Mouse (Mus musculus): ENCODE measurements around the gene 2010111I01Rik. TPM values are rescaled to one million over a fixed set of nuclear protein-coding genes. Genes with fewer than 3 reads are reported as not detected.
A peak's percentile ranks its signal among the peaks of the same experiment; 100 is the strongest.

2010111I01Rik gene
- total and polyA plus RNA-seq, 2 experiments = 40.8 to 78.1 TPM

GRCm38 (mm10) chr13:63153397-63153796 lies 188.7 kb downstream of the 2010111I01Rik start:
- WGBS = 66% methylated on average over 2 of the region's 2 CpGs
- Histone ChIP-seq H3K9ac (ENCODE audit: low read depth, low read length) (no peak overlapping the region), H3K4me3 (ENCODE audit: insufficient read depth, low read depth, low read length) (no peak overlapping the region), H3K27me3 (ENCODE audit: control insufficient read depth, insufficient read depth, low read length) (no peaks in the 10 kb centered on the region), H3K79me2 (ENCODE audit: control insufficient read depth, insufficient read depth, low read length) (no peaks in the 10 kb centered on the region), H3K4me1 (ENCODE audit: control insufficient read depth, insufficient read depth, low read length) (peaks cover 16% of the 10 kb centered on the region; the same call in 1 of the 2 replicates), H3K27ac (replicated peaks; ENCODE audit: insufficient read depth, low read depth, low read length) (no peak overlapping the region; the same call in 1 of the 2 replicates), H3K36me3 (ENCODE audit: control insufficient read depth, insufficient read depth, low read length) (no peaks in the 10 kb centered on the region)
- TF ChIP-seq CTCF (IDR thresholded peaks at IDR 0.05; ENCODE audit: low read depth, low read length) = no peak
- no peak for TF ChIP-seq POLR2A (IDR thresholded peaks at IDR 0.05; ENCODE audit: extremely low read depth, insufficient read depth, low read length)
- no peak for DNase-seq (ENCODE audit: extremely low read depth, low read depth, low spot score)

- peak; percentile 60 for DNase-seq (ENCODE audit: extremely low read depth, low read depth, low spot score)
- no peak overlapping the region for H3K4me3 ChIP-seq (ENCODE audit: insufficient read depth, low read depth, low read length)
- no peaks in the 10 kb centered on the region for H3K36me3 ChIP-seq (ENCODE audit: control insufficient read depth, insufficient read depth, low read length)
- H3K27ac ChIP-seq (replicated peaks; ENCODE audit: insufficient read depth, low read depth, low read length) = no peak overlapping the region
- H3K27me3 ChIP-seq (ENCODE audit: control insufficient read depth, insufficient read depth, low read length) = no peaks in the 10 kb centered on the region
- WGBS = 44% methylated on average over 7 of the region's 7 CpGs
- no peaks in the 10 kb centered on the region for H3K79me2 ChIP-seq (ENCODE audit: control insufficient read depth, insufficient read depth, low read length)
- H3K4me1 ChIP-seq (ENCODE audit: control insufficient read depth, insufficient read depth, low read length) = peaks cover 13% of the 10 kb centered on the region; the same call in 1 of the 2 replicates
- H3K9ac ChIP-seq (ENCODE audit: low read depth, low read length) = no peak overlapping the region
- no peak for TF ChIP-seq POLR2A (IDR thresholded peaks at IDR 0.05; ENCODE audit: extremely low read depth, insufficient read depth, low read length)
- TF ChIP-seq CTCF (IDR thresholded peaks at IDR 0.05; ENCODE audit: low read depth, low read length) = no peak
Observed at GRCm38 (mm10) chr13:63154851-63155571, 190.3 kb downstream of the 2010111I01Rik start.

- H3K4me3 ChIP-seq (ENCODE audit: insufficient read depth, low read depth, low read length) = no peak overlapping the region
- H3K9ac ChIP-seq (ENCODE audit: low read depth, low read length) = no peak overlapping the region
- H3K27me3 ChIP-seq (ENCODE audit: control insufficient read depth, insufficient read depth, low read length) = no peaks in the 10 kb centered on the region
- no peaks in the 10 kb centered on the region for H3K36me3 ChIP-seq (ENCODE audit: control insufficient read depth, insufficient read depth, low read length)
- WGBS = 95% methylated on average over 10 of the region's 10 CpGs
- H3K79me2 ChIP-seq (ENCODE audit: control insufficient read depth, insufficient read depth, low read length) = no peaks in the 10 kb centered on the region
- no peak for DNase-seq (ENCODE audit: extremely low read depth, low read depth, low spot score)
- peaks cover 5% of the 10 kb centered on the region; the same call in 1 of the 2 replicates for H3K4me1 ChIP-seq (ENCODE audit: control insufficient read depth, insufficient read depth, low read length)
- no peak for TF ChIP-seq POLR2A (IDR thresholded peaks at IDR 0.05; ENCODE audit: extremely low read depth, insufficient read depth, low read length)
- no peak for TF ChIP-seq CTCF (IDR thresholded peaks at IDR 0.05; ENCODE audit: low read depth, low read length)
- no peak overlapping the region for H3K27ac ChIP-seq (replicated peaks; ENCODE audit: insufficient read depth, low read depth, low read length)
Observed at GRCm38 (mm10) chr13:63156264-63156663, 191.6 kb downstream of the 2010111I01Rik start.

GRCm38 (mm10) chr13:63170282-63171073 lies 205.8 kb downstream of the 2010111I01Rik start:
- Histone ChIP-seq H3K27me3 (ENCODE audit: control insufficient read depth, insufficient read depth, low read length) (no peaks in the 10 kb centered on the region), H3K79me2 (ENCODE audit: control insufficient read depth, insufficient read depth, low read length) (no peaks in the 10 kb centered on the region), H3K27ac (replicated peaks; ENCODE audit: insufficient read depth, low read depth, low read length) (no peak overlapping the region), H3K36me3 (ENCODE audit: control insufficient read depth, insufficient read depth, low read length) (no peaks in the 10 kb centered on the region), H3K4me3 (ENCODE audit: insufficient read depth, low read depth, low read length) (no peak overlapping the region), H3K4me1 (ENCODE audit: control insufficient read depth, insufficient read depth, low read length) (no peaks in the 10 kb centered on the region), H3K9ac (ENCODE audit: low read depth, low read length) (no peak overlapping the region)
- TF ChIP-seq CTCF (IDR thresholded peaks at IDR 0.05; ENCODE audit: low read depth, low read length) (no peak), POLR2A (IDR thresholded peaks at IDR 0.05; ENCODE audit: extremely low read depth, insufficient read depth, low read length) (no peak)
- no peak for DNase-seq (ENCODE audit: extremely low read depth, low read depth, low spot score)
- 91% methylated on average over 11 of the region's 11 CpGs for WGBS

GRCm38 (mm10) chr13:63171347-63172096 lies 206.8 kb downstream of the 2010111I01Rik start:
- Histone ChIP-seq H3K27ac (replicated peaks; ENCODE audit: insufficient read depth, low read depth, low read length) (no peak overlapping the region), H3K36me3 (ENCODE audit: control insufficient read depth, insufficient read depth, low read length) (no peaks in the 10 kb centered on the region), H3K4me3 (ENCODE audit: insufficient read depth, low read depth, low read length) (no peak overlapping the region), H3K4me1 (ENCODE audit: control insufficient read depth, insufficient read depth, low read length) (no peaks in the 10 kb centered on the region), H3K9ac (ENCODE audit: low read depth, low read length) (no peak overlapping the region), H3K27me3 (ENCODE audit: control insufficient read depth, insufficient read depth, low read length) (no peaks in the 10 kb centered on the region), H3K79me2 (ENCODE audit: control insufficient read depth, insufficient read depth, low read length) (no peaks in the 10 kb centered on the region)
- TF ChIP-seq CTCF (IDR thresholded peaks at IDR 0.05; ENCODE audit: low read depth, low read length) (no peak), POLR2A (IDR thresholded peaks at IDR 0.05; ENCODE audit: extremely low read depth, insufficient read depth, low read length) (no peak)
- DNase-seq (ENCODE audit: extremely low read depth, low read depth, low spot score) = no peak
- 93% methylated on average over 13 of the region's 13 CpGs for WGBS
